Mouse (Mus musculus): ENCODE measurements around the gene Rnf224.

DNA sequence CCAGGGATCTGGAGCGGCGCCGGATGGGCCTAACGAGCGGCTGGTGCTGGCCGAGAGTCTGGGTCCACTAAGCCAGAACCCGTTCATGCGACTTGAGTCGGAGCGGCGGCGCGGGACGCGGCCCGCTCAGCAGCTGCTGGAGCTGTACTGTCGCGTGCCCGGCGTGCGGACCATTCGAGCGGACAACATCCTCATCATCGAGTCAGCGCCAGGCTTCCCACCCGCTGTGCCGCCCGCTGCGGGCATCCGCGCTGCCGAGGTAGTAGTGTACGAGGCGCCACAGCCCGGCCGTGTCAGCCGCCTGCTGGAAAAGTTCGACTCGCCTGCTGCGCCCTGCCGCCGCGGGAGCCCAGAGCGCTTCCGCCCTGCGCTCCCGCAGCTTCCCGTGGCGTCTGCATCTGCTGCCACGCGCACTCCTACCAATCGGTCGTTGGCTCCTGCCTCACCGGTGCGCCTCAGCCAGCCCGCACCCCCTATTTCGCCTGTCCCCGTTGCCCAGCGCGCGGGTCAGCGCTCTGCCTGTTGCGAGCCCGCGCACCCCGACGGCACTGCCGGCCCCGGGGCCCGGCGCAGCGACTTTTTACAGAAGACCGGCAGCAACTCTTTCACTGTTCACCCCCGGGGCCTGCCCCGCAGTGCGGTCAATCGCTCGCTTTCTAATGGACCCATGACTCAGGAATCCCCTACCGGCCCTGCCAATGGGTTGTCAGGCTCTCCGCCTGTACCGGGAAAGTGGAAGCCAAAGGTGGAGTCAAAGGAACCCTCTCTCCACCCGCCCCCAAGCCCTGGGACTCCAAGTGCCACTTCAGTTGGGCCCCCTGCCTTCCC lies 26.4 kb upstream of the Rnf224 start:
- TF ChIP-seq CTCF (conservative IDR thresholded peaks at IDR 0.05; ENCODE audit: insufficient read depth, insufficient read length, low read depth, low read length) (no peak), POLR2A (IDR thresholded peaks at IDR 0.05; ENCODE audit: low read depth, low read length) (no peak)

Measured in kidney, adult 2 months (tissue).